Mouse (Mus musculus): ENCODE measurements at regions not wholly inside any gene's neighbourhood (a gene's known extent, or its start where the extent isn't known, plus 50 kb on each side); places are given as distances from the start of the nearest gene placed in this dataset.

DNA sequence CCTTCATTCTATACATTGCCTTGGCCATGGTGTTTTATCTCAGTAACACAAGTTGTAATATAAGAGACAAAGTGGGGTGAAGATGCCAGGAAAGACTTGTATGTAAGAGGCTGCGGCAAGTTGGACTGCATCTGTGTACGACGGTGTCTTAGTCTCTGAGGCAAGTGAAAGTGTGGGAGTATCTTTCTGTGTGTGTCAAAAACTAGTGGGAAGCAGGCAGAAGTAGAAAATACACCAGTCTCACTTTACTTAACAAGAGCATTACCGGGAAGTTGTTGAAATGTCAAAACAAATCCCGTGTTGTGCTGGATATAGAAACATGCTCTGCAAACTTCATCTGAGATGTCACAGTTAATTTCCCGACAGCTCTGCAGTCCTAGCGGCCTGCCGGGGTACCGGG is 200.9 kb downstream of the Kcnrg start:
- Histone ChIP-seq H3K4me3 (ENCODE audit: low read depth, low read length) (no peak overlapping the region), H3K9ac (ENCODE audit: low read length) (no peak overlapping the region), H3K36me3 (ENCODE audit: control insufficient read depth, insufficient read depth, low read length) (no peaks in the 10 kb centered on the region), H3K27me3 (replicated peaks; ENCODE audit: control insufficient read depth, insufficient read depth, low read length) (no peaks in the 10 kb centered on the region), H3K4me2 (ENCODE audit: low read length) (no peak overlapping the region), H3K4me1 (replicated peaks; ENCODE audit: control insufficient read depth, insufficient read depth, low read length) (peaks cover 10% of the 10 kb centered on the region), H3K9me3 (ENCODE audit: control insufficient read depth, low read length) (no peaks in the 10 kb centered on the region), H3K27ac (ENCODE audit: low read depth) (no peak overlapping the region)
- ATAC-seq (replicated peaks; ENCODE audit: low FRiP score, low TSS enrichment, low read depth): no peak
- 56% methylated on average over 9 of the region's 9 CpGs for WGBS
- no peak for DNase-seq (ENCODE audit: low spot score)

GRCm38 (mm10) chr14:61809716-61810437 is 202.6 kb downstream of the Kcnrg start:
- no peak overlapping the region for H3K9ac ChIP-seq (ENCODE audit: low read length)
- WGBS: 64% methylated on average over 10 of the region's 10 CpGs
- no peaks in the 10 kb centered on the region for H3K9me3 ChIP-seq (ENCODE audit: control insufficient read depth, low read length)
- no peaks in the 10 kb centered on the region for H3K36me3 ChIP-seq (ENCODE audit: control insufficient read depth, insufficient read depth, low read length)
- no peak for DNase-seq (ENCODE audit: low spot score)
- H3K4me2 ChIP-seq (ENCODE audit: low read length): no peak overlapping the region
- H3K4me3 ChIP-seq (ENCODE audit: low read depth, low read length): no peak overlapping the region
- no peaks in the 10 kb centered on the region for H3K27me3 ChIP-seq (replicated peaks; ENCODE audit: control insufficient read depth, insufficient read depth, low read length)
- no peak overlapping the region for H3K27ac ChIP-seq (ENCODE audit: low read depth)
- peaks cover 10% of the 10 kb centered on the region for H3K4me1 ChIP-seq (replicated peaks; ENCODE audit: control insufficient read depth, insufficient read depth, low read length)
- ATAC-seq (replicated peaks; ENCODE audit: low FRiP score, low TSS enrichment, low read depth): no peak

DNA sequence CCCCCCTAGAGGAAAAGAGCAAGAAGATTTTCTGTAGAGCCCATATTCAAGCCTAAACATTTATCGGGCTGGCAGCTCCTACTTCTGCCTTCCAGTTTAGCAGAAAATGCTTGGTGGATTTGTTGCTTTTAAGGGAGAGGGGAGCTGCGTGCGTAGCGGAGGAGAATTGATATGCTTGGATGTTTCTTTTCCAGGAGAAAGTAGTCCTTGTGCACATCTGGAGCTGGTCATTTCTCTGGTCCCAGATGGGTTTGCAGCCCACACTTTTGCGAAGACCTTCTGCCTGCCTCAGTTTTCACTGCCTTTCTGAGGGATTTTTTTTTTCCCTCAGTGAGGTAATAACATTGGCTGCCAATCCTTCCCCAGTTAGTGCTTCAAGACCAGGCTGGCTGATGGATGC is 203.6 kb downstream of the Kcnrg start:
- Histone ChIP-seq H3K4me3 (ENCODE audit: low read depth, low read length) (no peak overlapping the region), H3K9ac (ENCODE audit: low read length) (no peak overlapping the region), H3K36me3 (ENCODE audit: control insufficient read depth, insufficient read depth, low read length) (no peaks in the 10 kb centered on the region), H3K4me2 (ENCODE audit: low read length) (no peak overlapping the region), H3K27ac (ENCODE audit: low read depth) (no peak overlapping the region), H3K27me3 (replicated peaks; ENCODE audit: control insufficient read depth, insufficient read depth, low read length) (no peaks in the 10 kb centered on the region), H3K9me3 (ENCODE audit: control insufficient read depth, low read length) (no peaks in the 10 kb centered on the region), H3K4me1 (replicated peaks; ENCODE audit: control insufficient read depth, insufficient read depth, low read length) (peaks cover 10% of the 10 kb centered on the region)
- DNase-seq (ENCODE audit: low spot score): no peak
- ATAC-seq (replicated peaks; ENCODE audit: low FRiP score, low TSS enrichment, low read depth): no peak
- 59% methylated on average over 5 of the region's 5 CpGs for WGBS

GRCm38 (mm10) chr14:61817711-61818110 is 210.5 kb downstream of the Kcnrg start:
- 53% methylated on average over 11 of the region's 11 CpGs for WGBS
- no peak for DNase-seq (ENCODE audit: low spot score)
- Histone ChIP-seq H3K4me1 (replicated peaks; ENCODE audit: control insufficient read depth, insufficient read depth, low read length) (no peaks in the 10 kb centered on the region), H3K9me3 (ENCODE audit: control insufficient read depth, low read length) (0 out of 2 replicates have a peak, but pooled peaks cover 5% of the 10 kb centered on the region), H3K27me3 (replicated peaks; ENCODE audit: control insufficient read depth, insufficient read depth, low read length) (no peaks in the 10 kb centered on the region), H3K27ac (ENCODE audit: low read depth) (no peak overlapping the region), H3K4me3 (ENCODE audit: low read depth, low read length) (no peak overlapping the region), H3K9ac (ENCODE audit: low read length) (no peak overlapping the region), H3K36me3 (ENCODE audit: control insufficient read depth, insufficient read depth, low read length) (no peaks in the 10 kb centered on the region), H3K4me2 (ENCODE audit: low read length) (no peak overlapping the region)
- ATAC-seq (replicated peaks; ENCODE audit: low FRiP score, low TSS enrichment, low read depth): no peak

DNA sequence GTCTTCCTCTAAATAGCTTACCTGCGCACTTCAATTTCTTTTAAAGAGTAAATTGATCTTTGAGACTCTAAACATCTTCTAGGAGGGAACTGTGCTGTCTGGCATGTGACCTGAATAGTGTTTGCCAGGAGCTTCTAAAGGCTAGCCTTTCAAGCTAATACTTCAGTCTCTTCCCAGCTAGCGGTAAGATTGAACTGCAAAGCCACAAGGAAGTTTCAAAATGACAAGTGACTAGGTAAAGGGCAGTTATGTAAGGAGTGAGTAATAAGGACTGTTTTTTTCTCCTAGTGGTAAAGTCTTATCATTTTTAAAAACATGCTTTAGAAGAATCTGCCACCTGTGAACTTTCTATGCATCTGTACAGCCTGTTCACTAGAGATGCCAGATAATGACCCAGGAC is 211.1 kb downstream of the Kcnrg start:
- no peak overlapping the region for H3K27ac ChIP-seq (ENCODE audit: low read depth)
- no peak for DNase-seq (ENCODE audit: low spot score)
- H3K4me2 ChIP-seq (ENCODE audit: low read length): no peak overlapping the region
- no peak for ATAC-seq (replicated peaks; ENCODE audit: low FRiP score, low TSS enrichment, low read depth)
- no peaks in the 10 kb centered on the region for H3K4me1 ChIP-seq (replicated peaks; ENCODE audit: control insufficient read depth, insufficient read depth, low read length)
- H3K9me3 ChIP-seq (ENCODE audit: control insufficient read depth, low read length): 0 out of 2 replicates have a peak, but pooled peaks cover 5% of the 10 kb centered on the region
- H3K4me3 ChIP-seq (ENCODE audit: low read depth, low read length): no peak overlapping the region
- no peak overlapping the region for H3K9ac ChIP-seq (ENCODE audit: low read length)
- H3K27me3 ChIP-seq (replicated peaks; ENCODE audit: control insufficient read depth, insufficient read depth, low read length): no peaks in the 10 kb centered on the region
- H3K36me3 ChIP-seq (ENCODE audit: control insufficient read depth, insufficient read depth, low read length): no peaks in the 10 kb centered on the region
- 86% methylated on average over 2 of the region's 2 CpGs for WGBS

GRCm38 (mm10) chr14:61819251-61819650 is 212.0 kb downstream of the Kcnrg start:
- Histone ChIP-seq H3K4me2 (ENCODE audit: low read length) (no peak overlapping the region), H3K9me3 (ENCODE audit: control insufficient read depth, low read length) (0 out of 2 replicates have a peak, but pooled peaks cover 5% of the 10 kb centered on the region), H3K4me3 (ENCODE audit: low read depth, low read length) (no peak overlapping the region), H3K4me1 (replicated peaks; ENCODE audit: control insufficient read depth, insufficient read depth, low read length) (no peaks in the 10 kb centered on the region), H3K36me3 (ENCODE audit: control insufficient read depth, insufficient read depth, low read length) (no peaks in the 10 kb centered on the region), H3K27ac (ENCODE audit: low read depth) (no peak overlapping the region), H3K9ac (ENCODE audit: low read length) (no peak overlapping the region), H3K27me3 (replicated peaks; ENCODE audit: control insufficient read depth, insufficient read depth, low read length) (no peaks in the 10 kb centered on the region)
- ATAC-seq (replicated peaks; ENCODE audit: low FRiP score, low TSS enrichment, low read depth) (no peak), DNase-seq (ENCODE audit: low spot score) (no peak)
- 72% methylated on average over 2 of the region's 2 CpGs for WGBS

DNA sequence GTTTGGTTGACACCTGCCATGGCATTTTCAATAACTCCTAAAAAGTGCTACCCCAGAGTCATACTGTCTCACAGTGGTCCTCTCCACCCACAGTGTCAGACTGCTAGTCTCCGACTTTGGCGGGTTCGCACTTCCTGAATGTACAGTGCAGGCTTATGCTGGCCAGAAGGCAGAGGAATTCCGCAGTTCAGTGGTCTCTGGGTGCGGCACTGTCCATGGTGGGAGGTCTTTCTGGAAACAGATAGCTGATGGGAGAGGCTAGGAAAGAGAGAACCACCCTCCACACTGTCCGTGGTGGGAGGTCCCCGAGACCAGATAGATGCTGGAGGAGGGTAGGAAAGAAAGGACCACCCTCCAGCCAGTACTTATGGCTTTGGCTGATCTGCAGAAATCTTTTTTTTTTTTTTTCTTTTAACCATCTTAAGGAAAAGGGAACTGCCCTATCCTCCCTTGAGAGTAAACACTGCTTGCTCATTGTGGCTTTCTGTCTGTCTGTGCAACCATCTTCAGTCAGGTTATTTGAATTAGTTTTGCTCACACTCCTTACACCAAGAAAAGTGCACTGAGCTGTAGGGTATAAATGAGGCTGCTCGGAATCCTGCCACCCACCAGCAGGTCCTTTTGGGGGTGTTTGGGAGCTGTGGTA is 227.2 kb downstream of the Kcnrg start:
- DNase-seq (ENCODE audit: low spot score) (no peak), ATAC-seq (replicated peaks; ENCODE audit: low FRiP score, low TSS enrichment, low read depth) (no peak)
- WGBS: 45% methylated on average over 8 of the region's 8 CpGs
- no peaks in the 10 kb centered on the region for H3K36me3 ChIP-seq (ENCODE audit: control insufficient read depth, insufficient read depth, low read length)
- no peak overlapping the region for H3K9ac ChIP-seq (ENCODE audit: low read length)
- no peak overlapping the region for H3K27ac ChIP-seq (ENCODE audit: low read depth)
- no peak overlapping the region for H3K4me3 ChIP-seq (ENCODE audit: low read depth, low read length)
- no peaks in the 10 kb centered on the region for H3K27me3 ChIP-seq (replicated peaks; ENCODE audit: control insufficient read depth, insufficient read depth, low read length)
- H3K4me2 ChIP-seq (ENCODE audit: low read length): no peak overlapping the region
- peaks cover 9% of the 10 kb centered on the region for H3K4me1 ChIP-seq (replicated peaks; ENCODE audit: control insufficient read depth, insufficient read depth, low read length)
- H3K9me3 ChIP-seq (ENCODE audit: control insufficient read depth, low read length): no peaks in the 10 kb centered on the region

- no peak overlapping the region for H3K27ac ChIP-seq (ENCODE audit: low read depth)
- WGBS: 29% methylated on average over 6 of the region's 6 CpGs
Observed at GRCm38 (mm10) chr14:61835729-61836128, 228.5 kb downstream of the Kcnrg start.

GRCm38 (mm10) chr14:61836231-61836630 is 229.0 kb downstream of the Kcnrg start:
- 60% methylated on average over 6 of the region's 6 CpGs for WGBS
- Histone ChIP-seq H3K4me3 (ENCODE audit: low read depth, low read length) (no peak overlapping the region), H3K4me2 (ENCODE audit: low read length) (no peak overlapping the region), H3K9ac (ENCODE audit: low read length) (no peak overlapping the region), H3K4me1 (replicated peaks; ENCODE audit: control insufficient read depth, insufficient read depth, low read length) (peaks cover 9% of the 10 kb centered on the region), H3K36me3 (ENCODE audit: control insufficient read depth, insufficient read depth, low read length) (no peaks in the 10 kb centered on the region), H3K27ac (ENCODE audit: low read depth) (no peak overlapping the region), H3K9me3 (ENCODE audit: control insufficient read depth, low read length) (no peaks in the 10 kb centered on the region), H3K27me3 (replicated peaks; ENCODE audit: control insufficient read depth, insufficient read depth, low read length) (no peaks in the 10 kb centered on the region)
- ATAC-seq (replicated peaks; ENCODE audit: low FRiP score, low TSS enrichment, low read depth): no peak
- DNase-seq (ENCODE audit: low spot score): no peak

More at GRCm38 (mm10) chr14:61835729-61836128, 228.5 kb downstream of the Kcnrg start:
- no peak for DNase-seq (ENCODE audit: low spot score)
- no peaks in the 10 kb centered on the region for H3K27me3 ChIP-seq (replicated peaks; ENCODE audit: control insufficient read depth, insufficient read depth, low read length)
- H3K4me2 ChIP-seq (ENCODE audit: low read length): no peak overlapping the region
- no peaks in the 10 kb centered on the region for H3K9me3 ChIP-seq (ENCODE audit: control insufficient read depth, low read length)
- H3K4me1 ChIP-seq (replicated peaks; ENCODE audit: control insufficient read depth, insufficient read depth, low read length): peaks cover 9% of the 10 kb centered on the region
- ATAC-seq (replicated peaks; ENCODE audit: low FRiP score, low TSS enrichment, low read depth): no peak
- H3K36me3 ChIP-seq (ENCODE audit: control insufficient read depth, insufficient read depth, low read length): no peaks in the 10 kb centered on the region
- H3K9ac ChIP-seq (ENCODE audit: low read length): no peak overlapping the region
- H3K4me3 ChIP-seq (ENCODE audit: low read depth, low read length): no peak overlapping the region

Data from intestine, embryonic 14.5 days (tissue).